Mouse (Mus musculus): ENCODE measurements at regions not wholly inside any gene's neighbourhood (a gene's known extent, or its start where the extent isn't known, plus 50 kb on each side); places are given as distances from the start of the nearest gene placed in this dataset.

DNA sequence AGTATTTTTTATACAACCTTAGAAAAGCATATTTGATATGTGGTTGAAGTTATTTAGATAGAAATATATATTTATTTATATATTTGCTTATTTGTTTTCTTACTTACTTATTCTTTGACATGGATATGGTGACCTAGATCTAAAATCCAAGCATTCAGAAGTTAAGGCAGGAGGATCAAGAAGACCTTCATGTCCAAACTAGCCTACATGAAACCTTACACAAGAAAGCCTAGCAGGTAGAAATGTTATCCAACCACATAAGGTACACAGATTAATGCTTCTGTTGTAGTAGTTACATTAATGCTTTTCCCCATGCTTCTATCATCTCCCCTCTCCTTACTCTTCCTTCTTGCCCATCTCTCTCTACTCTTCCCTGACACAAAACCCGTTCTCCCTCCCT, 93.2 kb upstream of the Cpeb2 start:
- no peak for DNase-seq

DNA sequence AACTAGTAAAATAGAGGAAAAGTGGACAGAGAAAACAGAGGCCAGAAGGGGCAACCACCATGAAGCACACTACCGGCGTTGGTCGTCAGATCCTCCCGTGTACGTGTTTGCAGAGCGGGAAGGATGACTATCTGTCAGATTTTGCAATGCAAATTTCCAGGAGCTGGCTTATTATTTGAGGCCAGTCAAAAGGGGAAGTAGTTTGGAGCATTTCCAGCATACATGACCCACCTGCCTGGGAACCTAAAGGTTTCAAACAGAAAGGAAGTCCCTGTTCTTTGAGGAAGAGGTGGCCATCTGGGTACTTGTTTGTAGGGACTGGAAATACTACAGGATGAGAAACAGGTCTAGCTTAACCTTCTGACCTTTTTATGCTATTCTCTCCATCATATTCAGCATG, 87.0 kb upstream of the Cpeb2 start:
- no peak for DNase-seq

DNA sequence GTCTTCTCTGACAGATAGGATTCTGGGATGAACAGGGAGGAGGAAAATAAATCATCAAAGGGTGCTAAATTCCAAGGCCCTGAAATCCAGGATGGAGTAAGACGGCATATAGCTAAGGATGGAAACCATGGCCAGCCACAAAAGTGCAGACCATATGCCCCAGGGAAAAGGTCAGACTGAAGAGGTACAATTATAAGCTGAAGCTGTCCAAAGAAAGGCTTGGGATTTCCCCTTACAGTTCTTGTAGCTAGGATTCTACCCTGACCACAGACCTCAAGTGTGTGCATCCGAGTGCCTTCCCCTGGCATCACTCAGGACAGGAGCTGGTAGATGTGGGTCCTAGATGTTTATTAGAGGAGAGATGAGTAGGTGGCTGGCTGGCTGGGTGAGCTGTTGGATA, 86.0 kb upstream of the Cpeb2 start:
- DNase-seq: no peak

DNA sequence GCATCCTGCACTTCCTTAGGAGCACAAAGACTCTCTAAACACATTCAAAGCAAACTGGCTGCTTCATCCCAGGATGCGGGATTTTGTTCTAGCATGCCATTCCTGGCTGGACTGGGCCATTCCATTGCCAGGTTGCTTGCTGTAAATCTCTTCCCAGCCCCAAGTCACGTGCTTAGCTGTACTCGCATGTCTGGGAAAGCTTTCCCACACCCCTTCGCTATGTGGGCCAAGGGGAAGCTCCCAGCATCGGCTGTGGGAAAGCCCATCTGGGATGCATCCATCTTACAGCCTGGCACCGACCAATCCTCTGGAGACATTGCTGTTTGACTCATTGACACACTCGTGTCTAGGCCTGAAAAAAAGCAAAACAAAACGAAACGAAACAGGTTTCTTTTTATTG, 84.5 kb upstream of the Cpeb2 start:
- no peak for DNase-seq

DNA sequence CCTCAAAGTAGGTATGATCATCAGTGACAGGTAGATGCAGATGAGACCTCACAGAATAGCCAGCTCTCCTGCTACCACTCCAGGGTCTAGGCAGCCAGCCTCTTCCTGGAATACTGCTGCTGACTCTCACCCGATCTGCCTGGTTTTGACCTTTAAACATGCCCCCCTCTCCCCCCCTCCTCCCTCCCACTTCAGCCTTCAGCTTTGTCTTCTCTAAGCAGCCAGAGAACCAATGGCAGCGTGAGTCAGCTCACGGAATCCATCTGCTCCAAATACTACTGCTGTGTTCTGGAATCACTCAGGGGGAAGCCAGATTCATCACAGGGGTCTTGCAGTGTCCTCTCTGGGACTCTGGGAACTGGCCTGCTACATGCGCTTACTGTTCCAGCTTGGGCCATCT, 83.4 kb upstream of the Cpeb2 start:
- DNase-seq: peak; percentile 14

DNA sequence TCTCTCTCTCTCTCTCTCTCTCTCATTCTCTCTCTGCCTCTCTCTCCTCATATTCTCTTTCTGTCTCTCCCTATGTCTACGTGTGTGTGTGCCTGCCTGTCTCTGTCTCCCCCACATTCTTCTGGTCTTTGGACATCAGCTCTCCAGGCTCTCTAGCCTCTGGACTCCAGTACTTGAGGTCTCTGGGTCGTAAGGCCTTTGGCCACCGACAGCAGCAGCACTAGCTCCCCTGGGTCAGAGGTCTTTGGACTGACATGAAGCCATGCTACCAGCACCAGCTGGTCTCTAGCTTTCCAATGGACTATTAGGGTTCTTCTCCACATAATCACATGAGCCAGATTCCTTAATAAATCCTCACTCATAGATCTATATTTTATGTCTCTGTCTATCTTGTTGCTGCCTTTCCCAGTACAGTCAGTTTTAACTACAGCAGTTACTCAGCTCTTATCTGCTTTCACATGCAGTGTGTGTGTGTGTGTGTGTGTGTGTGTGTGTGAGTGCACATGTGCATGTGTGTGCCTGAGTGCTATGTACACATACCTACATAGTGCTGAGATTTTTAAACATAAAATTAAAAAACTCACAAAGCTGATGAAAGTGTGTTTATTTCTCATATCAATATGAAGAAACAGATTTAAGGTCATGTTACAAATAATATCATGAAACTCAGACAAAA, 81.7 kb upstream of the Cpeb2 start:
- no peak for DNase-seq

DNA sequence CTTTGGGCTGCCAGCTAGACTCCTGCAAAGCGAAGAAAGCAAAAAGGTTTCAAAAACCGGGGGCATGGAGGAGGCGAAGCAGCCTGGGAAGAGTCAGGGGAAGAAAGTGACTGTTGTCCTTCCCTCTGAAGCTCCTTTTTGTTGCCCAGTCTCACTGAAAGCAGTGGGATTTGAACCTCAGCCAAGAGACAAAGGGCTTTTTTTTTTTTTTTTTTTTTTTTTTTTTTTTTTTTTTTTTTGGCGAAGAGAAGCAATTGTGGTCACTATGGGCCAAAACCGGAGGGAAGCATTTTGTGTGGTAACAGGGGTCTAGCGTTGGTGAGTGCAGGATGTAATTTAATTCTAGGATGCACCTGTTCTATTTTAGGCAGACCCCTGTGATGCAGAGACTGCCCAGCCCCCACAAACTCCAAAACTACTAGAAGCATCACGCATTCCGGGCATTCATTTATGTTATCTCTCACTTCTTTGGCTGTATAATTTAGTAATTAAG, 80.8 kb upstream of the Cpeb2 start:
- peak; percentile 14 for DNase-seq

DNA sequence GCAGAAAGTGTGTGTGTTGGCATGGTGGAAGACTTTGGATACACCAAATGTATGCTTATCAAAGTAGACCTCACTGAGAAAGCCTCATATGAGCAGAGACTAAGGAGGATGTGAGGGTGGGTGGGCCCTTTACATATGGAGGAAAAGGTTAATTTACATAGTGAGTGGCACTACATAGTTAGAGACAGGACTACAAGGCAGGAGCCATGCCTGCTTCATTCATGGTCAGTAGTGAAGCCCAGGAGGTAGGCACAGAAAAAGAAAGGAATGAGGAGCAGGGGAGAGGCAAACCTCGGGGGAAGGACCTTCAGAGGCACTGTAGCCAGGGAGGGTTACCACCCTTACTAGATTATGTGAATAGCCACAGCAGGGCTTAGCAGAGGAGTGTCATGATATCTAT, 80.1 kb upstream of the Cpeb2 start:
- no peak for DNase-seq

DNA sequence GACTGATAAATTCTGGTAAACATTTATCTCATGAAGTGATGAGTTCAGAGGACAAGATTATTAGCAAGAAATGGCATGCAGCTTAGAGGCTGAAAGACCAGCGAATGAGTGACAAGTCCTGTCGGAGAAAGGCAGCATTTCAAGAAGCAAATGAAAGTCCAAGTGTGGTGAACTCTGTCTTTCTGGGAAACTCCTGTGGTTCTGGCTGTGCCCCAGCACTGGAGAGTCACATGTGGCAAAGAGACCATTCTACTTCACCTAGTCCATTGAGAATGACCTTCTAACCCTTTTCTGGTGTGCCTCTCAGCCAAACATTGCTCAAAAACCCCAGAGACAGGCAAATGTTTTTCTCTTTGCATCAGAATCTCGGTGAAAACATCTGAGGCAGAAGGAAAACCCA, 76.2 kb upstream of the Cpeb2 start:
- no peak for DNase-seq

DNA sequence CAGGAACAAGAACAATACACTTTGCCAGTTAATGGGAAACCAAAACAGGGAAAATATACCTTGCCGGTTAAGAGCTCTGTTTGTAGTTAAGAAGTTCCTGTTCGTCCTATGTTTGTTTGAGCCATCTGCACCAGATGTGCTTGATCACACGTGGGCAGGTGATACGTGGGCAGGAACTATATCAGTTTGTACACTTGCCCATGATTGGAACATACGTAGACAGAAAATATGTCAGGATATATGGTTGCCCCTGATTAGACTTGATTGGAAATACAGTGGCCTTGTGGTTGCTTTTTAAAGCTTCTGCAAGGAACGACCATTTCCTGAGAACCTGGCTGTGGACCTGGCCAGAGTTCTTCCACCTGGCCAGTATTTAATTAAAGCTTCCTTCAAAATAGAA, 72.8 kb upstream of the Cpeb2 start:
- no peak for DNase-seq

DNA sequence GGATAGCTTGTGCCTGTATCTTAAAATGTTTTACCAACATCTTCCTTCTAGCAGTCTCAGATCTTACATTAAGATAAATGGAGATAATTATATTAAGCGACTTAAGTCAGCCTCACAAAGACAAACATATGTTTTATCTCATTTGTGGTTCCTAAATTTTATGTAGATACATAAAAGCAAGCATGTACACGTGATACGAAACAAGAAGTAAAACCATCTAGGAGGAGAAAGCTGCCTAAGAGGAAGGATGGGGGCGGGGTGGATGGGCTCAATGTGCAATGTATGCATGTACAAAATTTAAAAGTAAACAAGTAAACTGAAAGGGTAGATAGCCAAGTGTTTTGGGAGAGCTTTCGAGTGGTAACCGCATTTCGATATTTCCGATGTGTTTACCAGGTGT, 51.5 kb upstream of the Cpeb2 start:
- DNase-seq: no peak
